Comparison of ENCODE assay signal across 28 mouse cellular contexts in genomic region chr6:31263821-31264220, GRCm38 (mm10).
DNase-seq lines count a peak whose midpoint lies in the region; ATAC-seq and TF ChIP-seq lines count a peak whose summit lies in the region.
"Had no signal": no experiment of that assay in that cellular context is flagged by ENCODE, and none has a peak within 500 bp of the region (broad histone marks: within the 10 kb centered on the region; RNA-seq: fewer than 3 reads in every experiment).

No protein-coding gene starts in this region.

- no peak overlapping the region for H3K9ac ChIP-seq in heart, adult 2 months (ENCODE audit: low read depth, low read length)
- H3K9ac ChIP-seq: embryonic facial prominence, embryonic 12.5 days; embryonic facial prominence, embryonic 15.5 days; forebrain, postnatal 0 days; heart, embryonic 12.5 days; heart, embryonic 15.5 days; hindbrain, embryonic 13.5 days; intestine, embryonic 15.5 days had no signal

- H3K27ac ChIP-seq in heart, adult 2 months: peak overlapping the region; percentile 56
- H3K27ac ChIP-seq: embryonic facial prominence, embryonic 12.5 days; embryonic facial prominence, embryonic 15.5 days; heart, embryonic 15.5 days; hindbrain, embryonic 10.5 days; hindbrain, embryonic 13.5 days; intestine, embryonic 15.5 days had no signal

- H3K4me1 ChIP-seq in heart, adult 2 months (ENCODE audit: control insufficient read depth, insufficient read depth, low read length): peaks cover 10% of the 10 kb centered on the region
- H3K4me1 ChIP-seq: embryonic facial prominence, embryonic 12.5 days; embryonic facial prominence, embryonic 15.5 days; heart, embryonic 12.5 days; heart, embryonic 15.5 days; hindbrain, embryonic 10.5 days; hindbrain, embryonic 13.5 days; intestine, embryonic 15.5 days had no signal

- WGBS in heart, adult 2 months: 50% methylated on average over 6 of the region's 6 CpGs

- ATAC-seq in granulocyte monocyte progenitor cell, adult 5-6 weeks (replicated peaks; ENCODE audit: poor library complexity, severe bottlenecking): no peak
- ATAC-seq in megakaryocyte, adult 5-6 weeks (ENCODE audit: poor library complexity, severe bottlenecking): no peak
- ATAC-seq: forebrain, embryonic 14.5 days; forebrain, postnatal 0 days; hindbrain, embryonic 16.5 days; intestine, embryonic 15.5 days had no signal

- peaks cover 4% of the 10 kb centered on the region for H3K36me3 ChIP-seq in heart, adult 2 months (ENCODE audit: control insufficient read depth, insufficient read depth, low read length)
- H3K36me3 ChIP-seq: embryonic facial prominence, embryonic 12.5 days; embryonic facial prominence, embryonic 15.5 days; G1E; heart, embryonic 12.5 days; heart, embryonic 15.5 days; hindbrain, embryonic 10.5 days; hindbrain, embryonic 13.5 days; intestine, embryonic 15.5 days had no signal

- no peak for TF ChIP-seq CTCF in heart, adult 2 months (IDR thresholded peaks at IDR 0.05)

- H3K27me3 ChIP-seq in heart, adult 2 months (ENCODE audit: control insufficient read depth, insufficient read depth, low read length): no peaks in the 10 kb centered on the region
- H3K27me3 ChIP-seq: CH12.LX; embryonic facial prominence, embryonic 12.5 days; embryonic facial prominence, embryonic 15.5 days; heart, embryonic 15.5 days; hindbrain, embryonic 13.5 days; intestine, embryonic 15.5 days had no signal

- no peaks in the 10 kb centered on the region for H3K79me2 ChIP-seq in heart, adult 2 months (replicated peaks; ENCODE audit: control insufficient read depth, insufficient read depth, low read length)

- TF ChIP-seq POLR2A in heart, adult 2 months (IDR thresholded peaks at IDR 0.05; ENCODE audit: insufficient read depth, low read depth, low read length): no peak

- no peak overlapping the region for H3K4me3 ChIP-seq in heart, adult 2 months
- H3K4me3 ChIP-seq: embryonic facial prominence, embryonic 12.5 days; embryonic facial prominence, embryonic 15.5 days; heart, embryonic 12.5 days; heart, embryonic 15.5 days; hindbrain, embryonic 10.5 days; hindbrain, embryonic 13.5 days; intestine, embryonic 15.5 days had no signal

- TF ChIP-seq EP300 in heart, adult 2 months (IDR thresholded peaks at IDR 0.05; ENCODE audit: insufficient read depth, low read depth, low read length): no peak

- no peak for DNase-seq in heart, adult 2 months
- DNase-seq in heart, adult 9 months (ENCODE audit: low spot score in 2 of 2): no peak
- DNase-seq in 416B (ENCODE audit: low read depth) (peak; percentile 33), adipocyte (ENCODE audit: low spot score) (peak; percentile 22)
- DNase-seq: adrenal gland, adult 8-10 months; adrenal gland, postnatal 25 days; B cell, adult 2 months; cerebellum, adult 18-20 months; cerebellum, adult 9-10 months; cerebellum, postnatal 14 days; forebrain, postnatal 0 days; gastrocnemius, postnatal 25 days; heart, postnatal 10 days; heart, postnatal 36 days; kidney, adult 11 months had no signal

- intact Hi-C loops in heart, adult 2 months (cut with DNase I): no loop called here

Comparison
In these comparisons a context has a peak if more than half of its experiments do, and no peak if none do; other contexts are left out.
1. DNase-seq: peak in 416B (single experiment) and adipocyte (single experiment); none in heart, adult 2 months (0 of 2) and heart, adult 9 months (0 of 2).